Mouse (Mus musculus) cerebellum, adult 2 months (tissue): ENCODE results near the gene Ofcc1.

ENCODE experiments used
- CTCF ChIP-seq: fragments of 200-500 bp; IDR thresholded peaks from 2 replicates; pipeline ENCODE4 v1.5.1; 2011; ENCODE audit warnings: low read depth, mild to moderate bottlenecking, control low read depth, low read length, moderate library complexity, borderline replicate concordance; ENCODE audit not compliant: insufficient read depth
- POLR2A ChIP-seq: fragments of 200-500 bp; IDR thresholded peaks from 2 replicates; pipeline ENCODE4 v1.6.1; 2011; ENCODE audit warnings: low read length, control low read depth, borderline replicate concordance; ENCODE audit not compliant: insufficient read depth

- TF ChIP-seq POLR2A: no peak
- TF ChIP-seq CTCF: no peak
Observed at GRCm38 (mm10) chr13:40112336-40112735, 248.9 kb downstream of the Ofcc1 start.
